Mouse (Mus musculus) hindbrain, embryonic 11.5 days (tissue): ENCODE data around the gene Gls. TPM values are rescaled to one million over a fixed set of nuclear protein-coding genes. Genes with fewer than 3 reads are reported as not detected.

Experiments
- ATAC-seq: fragments of 200-750 bp; cut with Nextera tagmentation; 2 replicates; pipeline ENCODE4 v1.8.0; 2017; ENCODE audit warnings: mild to moderate bottlenecking, moderate TSS enrichment, moderate library complexity; ENCODE audit not compliant: low FRiP score
- DNase-seq: peaks from one replicate; pipeline ENCODE4 v3.0.0-alpha.2; 2015; ENCODE audit warnings: low spot score
- H3K27ac ChIP-seq: fragments of 300-500 bp; sonication (generic); 2 replicates; pipeline ENCODE4 v1.5.1; 2014; ENCODE audit warnings: mild to moderate bottlenecking, low read depth, low read length
- H3K27me3 ChIP-seq: fragments of 300-500 bp; sonication (generic); 2 replicates; pipeline ENCODE4 v1.6.1; 2014; ENCODE audit warnings: mild to moderate bottlenecking, low read length, moderate library complexity, mixed read lengths; ENCODE audit not compliant: control insufficient read depth, insufficient read depth
- H3K36me3 ChIP-seq: fragments of 300-500 bp; sonication (generic); 2 replicates; pipeline ENCODE4 v1.6.1; 2014; ENCODE audit warnings: mild to moderate bottlenecking, low read length, moderate library complexity, mixed read lengths; ENCODE audit not compliant: control insufficient read depth, insufficient read depth
- H3K4me1 ChIP-seq: fragments of 300-500 bp; sonication (generic); replicated peaks from 2 replicates; pipeline ENCODE4 v1.6.1; 2014; ENCODE audit warnings: low read length, mixed read lengths; ENCODE audit not compliant: control insufficient read depth, insufficient read depth
- H3K4me2 ChIP-seq: fragments of 300-500 bp; sonication (generic); replicated peaks from 2 replicates; pipeline ENCODE4 v1.6.1; 2014; ENCODE audit warnings: mild to moderate bottlenecking, low read depth, low read length
- H3K4me3 ChIP-seq: fragments of 300-500 bp; sonication (generic); 2 replicates; pipeline ENCODE4 v1.5.1; 2014; ENCODE audit warnings: low read depth, low read length
- H3K9ac ChIP-seq: fragments of 300-500 bp; sonication (generic); 2 replicates; pipeline ENCODE4 v1.6.1; 2014; ENCODE audit warnings: low read depth, low read length
- H3K9me3 ChIP-seq: fragments of 300-500 bp; sonication (generic); 2 replicates; pipeline ENCODE4 v1.6.1; 2016; ENCODE audit warnings: low read length; ENCODE audit not compliant: control insufficient read depth
- WGBS: fragments of 180-500 bp; shearing (Covaris S2); extraction: QIAGEN DNeasy Blood & Tissue Kit; methylation state at CpG from one replicate; pipeline ENCODE4 v1.1.7; 2014; 5-methylcytosine and 5-hydroxymethylcytosine counted together
- polyA plus RNA-seq: library from polyadenylated mRNA; unstranded; fragments of >200 nt; fragmentation: Nextera tagmentation; extraction: Ambion mirVana; gene quantifications from 2 replicates; pipeline ENCODE4 v1.2.1, GENCODE M21; 2014

The Gls gene
- polyA plus RNA-seq, 1 experiment from 2014 or later, result 36.5 TPM

- DNase-seq, result peak; percentile 76
- Histone ChIP-seq H3K9ac (no peak overlapping the region), H3K4me1 (no peaks in the 10 kb centered on the region), H3K27ac (no peak overlapping the region), H3K27me3 (no peaks in the 10 kb centered on the region), H3K36me3 (no peaks in the 10 kb centered on the region), H3K4me2 (no peak overlapping the region), H3K4me3 (no peak overlapping the region), H3K9me3 (no peaks in the 10 kb centered on the region)
- peak; percentile 70 for ATAC-seq
- 59% methylated on average over 12 of the region's 12 CpGs for WGBS
Measured at GRCm38 (mm10) chr1:52146214-52146970, 86.6 kb downstream of the Gls start.

GRCm38 (mm10) chr1:52144907-52145306, 88.1 kb downstream of the Gls start:
- DNase-seq (no peak), ATAC-seq (no peak)
- H3K4me2 ChIP-seq, result no peak overlapping the region
- H3K4me1 ChIP-seq, result no peaks in the 10 kb centered on the region
- H3K27ac ChIP-seq, result no peak overlapping the region
- no peaks in the 10 kb centered on the region for H3K36me3 ChIP-seq
- 82% methylated on average over 10 of the region's 10 CpGs for WGBS
- H3K27me3 ChIP-seq, result no peaks in the 10 kb centered on the region
- no peaks in the 10 kb centered on the region for H3K9me3 ChIP-seq
- H3K4me3 ChIP-seq, result no peak overlapping the region
- no peak overlapping the region for H3K9ac ChIP-seq

GRCm38 (mm10) chr1:52143596-52144156, 89.4 kb downstream of the Gls start:
- H3K9ac ChIP-seq, result no peak overlapping the region
- ATAC-seq (no peak), DNase-seq (no peak)
- no peaks in the 10 kb centered on the region for H3K27me3 ChIP-seq
- H3K36me3 ChIP-seq, result no peaks in the 10 kb centered on the region
- H3K9me3 ChIP-seq, result no peaks in the 10 kb centered on the region
- no peak overlapping the region for H3K27ac ChIP-seq
- H3K4me1 ChIP-seq, result no peaks in the 10 kb centered on the region
- no peak overlapping the region for H3K4me2 ChIP-seq
- H3K4me3 ChIP-seq, result no peak overlapping the region
- WGBS, result 84% methylated on average over 7 of the region's 7 CpGs

GRCm38 (mm10) chr1:52143191-52143590, 89.8 kb downstream of the Gls start:
- ATAC-seq, result no peak
- H3K9ac ChIP-seq, result no peak overlapping the region
- no peak overlapping the region for H3K4me2 ChIP-seq
- no peak overlapping the region for H3K27ac ChIP-seq
- no peak for DNase-seq
- no peaks in the 10 kb centered on the region for H3K27me3 ChIP-seq
- no peaks in the 10 kb centered on the region for H3K9me3 ChIP-seq
- no peaks in the 10 kb centered on the region for H3K36me3 ChIP-seq
- no peaks in the 10 kb centered on the region for H3K4me1 ChIP-seq
- WGBS, result 86% methylated on average over 4 of the region's 4 CpGs
- H3K4me3 ChIP-seq, result no peak overlapping the region

- Histone ChIP-seq H3K36me3 (no peaks in the 10 kb centered on the region), H3K27ac (no peak overlapping the region), H3K27me3 (no peaks in the 10 kb centered on the region), H3K9ac (no peak overlapping the region), H3K4me3 (no peak overlapping the region), H3K9me3 (no peaks in the 10 kb centered on the region), H3K4me2 (no peak overlapping the region), H3K4me1 (no peaks in the 10 kb centered on the region)
- 76% methylated on average over 4 of the region's 4 CpGs for WGBS
- ATAC-seq, result no peak
- no peak for DNase-seq
Measured at GRCm38 (mm10) chr1:52142117-52142516, 90.9 kb downstream of the Gls start.

- Histone ChIP-seq H3K27me3 (no peaks in the 10 kb centered on the region), H3K4me3 (no peak overlapping the region), H3K27ac (no peak overlapping the region), H3K36me3 (no peaks in the 10 kb centered on the region), H3K4me2 (no peak overlapping the region), H3K9me3 (no peaks in the 10 kb centered on the region), H3K9ac (no peak overlapping the region), H3K4me1 (no peaks in the 10 kb centered on the region)
- ATAC-seq (no peak), DNase-seq (no peak)
- 73% methylated on average over 3 of the region's 3 CpGs for WGBS
Measured at GRCm38 (mm10) chr1:52141482-52141881, 91.5 kb downstream of the Gls start.

GRCm38 (mm10) chr1:52140534-52140933, 92.5 kb downstream of the Gls start:
- H3K4me1 ChIP-seq, result no peaks in the 10 kb centered on the region
- H3K4me3 ChIP-seq, result no peak overlapping the region
- no peak overlapping the region for H3K9ac ChIP-seq
- H3K27me3 ChIP-seq, result no peaks in the 10 kb centered on the region
- ATAC-seq (no peak), DNase-seq (no peak)
- 86% methylated on average over 9 of the region's 9 CpGs for WGBS
- no peak overlapping the region for H3K4me2 ChIP-seq
- H3K36me3 ChIP-seq, result no peaks in the 10 kb centered on the region
- no peak overlapping the region for H3K27ac ChIP-seq
- no peaks in the 10 kb centered on the region for H3K9me3 ChIP-seq

- H3K4me2 ChIP-seq, result no peak overlapping the region
- no peaks in the 10 kb centered on the region for H3K36me3 ChIP-seq
- no peak overlapping the region for H3K27ac ChIP-seq
- H3K4me1 ChIP-seq, result no peaks in the 10 kb centered on the region
- DNase-seq (peak; percentile 22), ATAC-seq (peak; percentile 64)
- no peaks in the 10 kb centered on the region for H3K27me3 ChIP-seq
- 73% methylated on average over 16 of the region's 16 CpGs for WGBS
- no peak overlapping the region for H3K9ac ChIP-seq
- H3K9me3 ChIP-seq, result no peaks in the 10 kb centered on the region
- H3K4me3 ChIP-seq, result no peak overlapping the region
Measured at GRCm38 (mm10) chr1:52137292-52137691, 95.7 kb downstream of the Gls start.

- Histone ChIP-seq H3K4me2 (no peak overlapping the region), H3K4me3 (no peak overlapping the region), H3K9ac (no peak overlapping the region), H3K9me3 (no peaks in the 10 kb centered on the region), H3K36me3 (no peaks in the 10 kb centered on the region), H3K27me3 (no peaks in the 10 kb centered on the region), H3K4me1 (no peaks in the 10 kb centered on the region), H3K27ac (no peak overlapping the region)
- ATAC-seq, result no peak
- no peak for DNase-seq
- WGBS, result 70% methylated on average over 8 of the region's 8 CpGs
Measured at GRCm38 (mm10) chr1:52133254-52133653, 99.8 kb downstream of the Gls start.
